Mouse (Mus musculus) olfactory bulb, adult 2 months (tissue): ENCODE measurements around the gene Cnksr3.

Experiments
- CTCF ChIP-seq: fragments of 200-500 bp; IDR thresholded peaks from 2 replicates; pipeline ENCODE4 v1.5.1; 2012; ENCODE audit warnings: low read depth, mild to moderate bottlenecking, low read length, moderate library complexity; ENCODE audit not compliant: insufficient read depth
- POLR2A ChIP-seq: fragments of 200-500 bp; IDR thresholded peaks from 2 replicates; pipeline ENCODE4 v1.6.1; 2012; ENCODE audit warnings: mild to moderate bottlenecking, low read depth, low read length, moderate library complexity; ENCODE audit not compliant: insufficient read depth

GRCm38 (mm10) chr10:7258607-7259006, 46.6 kb upstream of the Cnksr3 start:
- TF ChIP-seq POLR2A (no peak), CTCF (no peak)
